Mouse (Mus musculus) midbrain, embryonic 11.5 days (tissue): ENCODE data around the gene Iqschfp. TPM values are rescaled to one million over a fixed set of nuclear protein-coding genes. Genes with fewer than 3 reads are reported as not detected.

Experiments
- ATAC-seq: fragments of 200-750 bp; cut with Nextera tagmentation; 2 replicates; pipeline ENCODE4 v1.8.0; 2017; ENCODE audit warnings: moderate TSS enrichment, moderate library complexity; ENCODE audit not compliant: low FRiP score
- DNase-seq: peaks from one replicate; pipeline ENCODE4 v3.0.0; 2015; ENCODE audit warnings: low spot score; ENCODE audit errors: missing footprints
- H3K27ac ChIP-seq: fragments of 300-500 bp; sonication (generic); 2 replicates; pipeline ENCODE4 v1.5.1; 2014; ENCODE audit warnings: low read depth, low read length
- H3K27me3 ChIP-seq: fragments of 300-500 bp; sonication (generic); 2 replicates; pipeline ENCODE4 v1.6.1; 2014; ENCODE audit warnings: mild to moderate bottlenecking, low read length, moderate library complexity, mixed read lengths; ENCODE audit not compliant: control insufficient read depth, insufficient read depth
- H3K36me3 ChIP-seq: fragments of 300-500 bp; sonication (generic); 2 replicates; pipeline ENCODE4 v1.6.1; 2014; ENCODE audit warnings: mild to moderate bottlenecking, low read length, moderate library complexity, mixed read lengths; ENCODE audit not compliant: control insufficient read depth, insufficient read depth
- H3K4me1 ChIP-seq: fragments of 300-500 bp; sonication (generic); 2 replicates; pipeline ENCODE4 v1.6.1; 2014; ENCODE audit warnings: low read length; ENCODE audit not compliant: control insufficient read depth, insufficient read depth
- H3K4me2 ChIP-seq: fragments of 300-500 bp; sonication (generic); 2 replicates; pipeline ENCODE4 v1.6.1; 2014; ENCODE audit warnings: mild to moderate bottlenecking, moderate library complexity
- H3K4me3 ChIP-seq: fragments of 300-500 bp; sonication (generic); 2 replicates; pipeline ENCODE4 v1.5.1; 2014; ENCODE audit warnings: low read depth, low read length
- H3K9ac ChIP-seq: fragments of 300-500 bp; sonication (generic); 2 replicates; pipeline ENCODE4 v1.6.1; 2014; ENCODE audit warnings: low read length
- H3K9me3 ChIP-seq: fragments of 300-500 bp; sonication (generic); 2 replicates; pipeline ENCODE4 v1.6.1; 2016; ENCODE audit warnings: low read length; ENCODE audit not compliant: control insufficient read depth
- WGBS: fragments of 180-500 bp; shearing (Covaris S2); extraction: QIAGEN DNeasy Blood & Tissue Kit; methylation state at CpG from one replicate; pipeline ENCODE4 v1.1.7; 2014; 5-methylcytosine and 5-hydroxymethylcytosine counted together
- polyA plus RNA-seq: library from polyadenylated mRNA; unstranded; fragments of >200 nt; fragmentation: Nextera tagmentation; extraction: Ambion mirVana; gene quantifications from 2 replicates; pipeline ENCODE4 v1.2.1, GENCODE M21; 2014

Iqschfp gene
- polyA plus RNA-seq, 1 experiment from 2014 or later: 2.6 TPM

- peak overlapping the region; percentile 51; the same call in 1 of the 2 replicates for H3K27ac ChIP-seq
- peaks cover 10% of the 10 kb centered on the region for H3K4me1 ChIP-seq
- no peaks in the 10 kb centered on the region for H3K36me3 ChIP-seq
- H3K9me3 ChIP-seq: no peaks in the 10 kb centered on the region
- peak; percentile 91 for ATAC-seq
- no peaks in the 10 kb centered on the region for H3K27me3 ChIP-seq
- no peak for DNase-seq
- H3K4me2 ChIP-seq: no peak overlapping the region
- H3K4me3 ChIP-seq: no peak overlapping the region
- no peak overlapping the region for H3K9ac ChIP-seq
- whole genome bisulfite sequencing: 28% methylated on average over 4 of the region's 4 CpGs
Measured at GRCm38 (mm10) chr3:68202162-68202902, 310.3 kb downstream of the Iqschfp start.

DNA sequence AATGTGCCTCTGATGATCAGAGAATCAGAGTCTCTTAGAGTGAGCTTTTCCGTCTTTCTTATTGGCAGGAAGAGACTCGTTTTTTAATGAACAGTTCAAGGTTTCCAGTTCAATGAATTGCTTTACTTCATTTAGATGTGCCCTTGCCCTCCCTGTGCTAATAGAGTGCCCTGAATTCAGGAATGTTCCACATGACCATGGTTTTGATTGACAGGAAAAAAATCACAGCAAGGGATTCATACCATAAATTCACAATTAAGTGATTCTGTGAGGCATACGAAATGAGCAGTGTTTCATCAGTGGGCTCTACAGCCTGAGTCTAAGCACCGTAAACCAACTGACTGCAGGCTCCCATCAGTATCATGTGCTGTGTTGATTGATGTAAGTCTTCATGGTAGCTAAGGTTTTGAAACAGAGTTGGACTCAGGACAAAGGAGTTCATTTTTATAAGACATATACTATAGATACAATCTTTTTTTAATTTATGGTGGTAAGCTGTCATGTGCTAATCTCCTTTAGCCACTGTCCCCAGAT is 312.0 kb downstream of the Iqschfp start:
- Histone ChIP-seq H3K4me3 (no peak overlapping the region), H3K4me2 (no peak overlapping the region), H3K27me3 (no peaks in the 10 kb centered on the region), H3K9ac (no peak overlapping the region), H3K27ac (no peak overlapping the region), H3K4me1 (peaks cover 10% of the 10 kb centered on the region), H3K9me3 (no peaks in the 10 kb centered on the region), H3K36me3 (no peaks in the 10 kb centered on the region)
- WGBS: 77% methylated on average over 4 of the region's 4 CpGs
- ATAC-seq: no peak
- peak; percentile 67 for DNase-seq

DNA sequence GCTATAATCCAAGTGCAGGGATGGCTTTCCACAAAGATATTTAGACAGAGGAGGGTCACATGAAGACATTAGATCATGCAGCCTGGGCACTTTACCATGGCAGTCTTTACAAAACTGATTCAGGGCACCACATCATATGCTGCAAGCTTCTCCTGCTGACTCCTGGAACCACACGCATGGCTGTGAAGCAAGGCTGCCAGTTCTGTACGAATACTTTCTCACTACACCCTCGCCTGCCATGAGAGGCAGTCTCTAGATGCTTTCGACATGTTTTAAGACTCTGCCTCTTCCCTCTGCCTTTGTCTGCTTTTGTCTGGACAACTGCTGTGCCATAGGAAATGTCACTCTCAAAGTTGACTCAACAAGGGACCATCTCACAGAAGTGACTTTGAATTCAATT is 318.4 kb downstream of the Iqschfp start:
- ATAC-seq: no peak
- Histone ChIP-seq H3K27ac (no peak overlapping the region), H3K4me2 (no peak overlapping the region), H3K27me3 (no peaks in the 10 kb centered on the region), H3K9ac (no peak overlapping the region), H3K9me3 (no peaks in the 10 kb centered on the region), H3K4me3 (no peak overlapping the region), H3K4me1 (no peaks in the 10 kb centered on the region), H3K36me3 (no peaks in the 10 kb centered on the region)
- WGBS: 82% methylated on average over 4 of the region's 4 CpGs
- DNase-seq: peak; percentile 14

DNA sequence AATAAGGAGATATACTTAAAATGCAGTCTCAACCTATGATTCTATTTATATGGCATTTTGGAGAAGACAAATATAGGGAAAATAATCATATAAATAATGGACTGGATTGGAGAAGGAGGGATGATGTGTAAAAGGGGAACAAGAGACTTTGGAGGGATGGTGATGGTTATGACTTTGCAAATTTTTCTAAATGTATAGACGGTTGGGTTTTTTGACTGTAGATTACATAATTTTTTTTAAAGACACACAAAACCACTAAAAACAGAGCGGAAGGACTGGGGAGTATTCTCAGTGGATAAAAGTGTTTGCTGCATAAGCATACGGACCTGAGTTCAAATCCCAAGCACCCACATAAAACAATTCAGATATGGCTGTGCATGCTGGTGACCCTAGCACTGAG is 329.4 kb downstream of the Iqschfp start:
- Histone ChIP-seq H3K4me3 (no peak overlapping the region), H3K27me3 (no peaks in the 10 kb centered on the region), H3K4me2 (no peak overlapping the region), H3K9me3 (no peaks in the 10 kb centered on the region), H3K9ac (no peak overlapping the region), H3K27ac (no peak overlapping the region), H3K36me3 (no peaks in the 10 kb centered on the region), H3K4me1 (no peaks in the 10 kb centered on the region)
- 98% methylated on average over 3 of the region's 3 CpGs for WGBS
- no peak for DNase-seq
- ATAC-seq: no peak

DNA sequence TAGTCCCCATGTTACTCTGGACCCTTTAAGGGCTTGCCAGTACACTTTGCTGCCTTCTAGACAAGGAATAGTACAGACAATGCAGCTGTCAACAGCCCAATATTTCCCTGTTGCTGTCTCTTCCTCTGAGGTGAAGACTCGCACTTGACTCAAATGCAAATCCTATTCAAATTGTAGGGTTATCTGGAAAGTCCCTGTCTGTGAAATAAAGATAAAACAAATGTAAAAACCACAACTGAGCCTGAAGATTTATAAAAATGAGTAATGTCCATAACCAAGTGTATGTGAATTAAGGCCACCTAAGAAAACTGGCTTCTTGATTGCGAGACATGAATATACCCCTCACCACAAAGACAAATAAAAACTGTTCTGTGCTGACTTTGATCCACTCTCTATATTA is 347.9 kb downstream of the Iqschfp start:
- Histone ChIP-seq H3K4me3 (no peak overlapping the region), H3K4me1 (no peaks in the 10 kb centered on the region), H3K4me2 (no peak overlapping the region), H3K9ac (no peak overlapping the region), H3K27me3 (no peaks in the 10 kb centered on the region), H3K9me3 (no peaks in the 10 kb centered on the region), H3K27ac (no peak overlapping the region), H3K36me3 (no peaks in the 10 kb centered on the region)
- DNase-seq (no peak), ATAC-seq (no peak)
- 88% methylated on average over 2 of the region's 2 CpGs for WGBS

DNA sequence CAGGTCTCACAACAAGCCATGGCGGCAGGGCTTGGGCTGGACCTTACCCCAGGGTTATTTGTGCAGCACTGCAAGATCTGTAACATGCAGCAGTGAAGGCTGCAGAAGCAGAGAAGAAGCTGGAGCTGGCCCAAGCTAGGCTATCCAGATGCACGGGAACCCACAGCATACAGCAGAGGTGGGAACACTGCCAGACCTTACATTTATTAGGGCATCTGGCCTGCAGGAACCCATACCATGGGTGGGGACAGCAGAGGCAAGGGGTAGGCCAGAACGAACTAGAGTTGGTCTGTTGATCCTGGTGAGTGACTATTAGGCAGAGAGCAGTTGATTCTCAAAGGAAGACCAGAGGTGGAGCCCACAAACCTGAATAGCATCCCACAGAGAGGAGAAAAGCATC is 351.2 kb downstream of the Iqschfp start:
- no peak overlapping the region for H3K27ac ChIP-seq
- WGBS: 70% methylated on average over 3 of the region's 3 CpGs
- no peaks in the 10 kb centered on the region for H3K9me3 ChIP-seq
- no peaks in the 10 kb centered on the region for H3K4me1 ChIP-seq
- ATAC-seq (no peak), DNase-seq (no peak)
- H3K9ac ChIP-seq: no peak overlapping the region
- H3K4me3 ChIP-seq: no peak overlapping the region
- H3K27me3 ChIP-seq: no peaks in the 10 kb centered on the region
- H3K4me2 ChIP-seq: no peak overlapping the region
- H3K36me3 ChIP-seq: no peaks in the 10 kb centered on the region

DNA sequence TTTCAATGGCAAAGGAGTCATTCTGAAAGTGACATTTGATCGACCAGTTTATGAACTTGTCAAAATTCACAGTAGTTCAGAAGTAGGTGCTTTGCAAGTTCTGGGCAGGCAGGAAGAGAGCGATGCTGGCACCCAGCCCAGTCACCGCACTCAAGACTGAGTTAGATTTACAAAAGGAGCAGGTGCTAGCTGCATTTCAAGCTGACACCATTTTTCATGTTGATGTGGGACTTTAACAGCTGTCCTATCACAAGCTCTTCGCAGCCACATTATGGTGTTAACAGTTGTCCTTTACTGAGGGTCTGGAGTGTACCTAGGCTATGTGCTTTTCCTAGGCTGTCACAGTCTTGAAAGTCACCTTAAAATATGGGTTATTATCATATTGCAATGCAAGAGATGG is 354.1 kb downstream of the Iqschfp start:
- ATAC-seq (no peak), DNase-seq (no peak)
- no peaks in the 10 kb centered on the region for H3K36me3 ChIP-seq
- H3K27ac ChIP-seq: no peak overlapping the region
- H3K4me3 ChIP-seq: no peak overlapping the region
- no peaks in the 10 kb centered on the region for H3K4me1 ChIP-seq
- no peak overlapping the region for H3K9ac ChIP-seq
- H3K27me3 ChIP-seq: no peaks in the 10 kb centered on the region
- H3K9me3 ChIP-seq: no peaks in the 10 kb centered on the region
- WGBS: 96% methylated on average over 4 of the region's 4 CpGs
- no peak overlapping the region for H3K4me2 ChIP-seq

DNA sequence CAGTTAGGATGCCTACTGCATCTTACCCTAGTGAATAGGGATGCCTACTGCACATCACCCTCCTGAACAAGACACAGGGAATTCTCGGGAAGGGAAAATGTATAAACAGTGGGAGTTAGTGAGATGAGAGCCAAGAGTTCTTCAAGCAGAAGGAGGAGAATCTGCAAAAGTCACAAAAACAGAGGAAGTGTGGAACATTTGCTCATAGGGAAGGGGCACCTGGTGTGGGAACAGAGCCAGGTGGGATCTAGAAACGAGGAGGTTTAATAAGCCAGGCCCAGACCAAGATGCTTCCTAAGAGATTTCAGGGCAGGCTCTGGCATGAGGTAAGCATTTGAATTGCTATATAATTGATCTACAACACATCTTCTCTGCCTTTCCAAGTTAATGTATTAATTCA is 358.6 kb downstream of the Iqschfp start:
- no peak for DNase-seq
- Histone ChIP-seq H3K4me2 (no peak overlapping the region), H3K4me1 (no peaks in the 10 kb centered on the region), H3K9me3 (no peaks in the 10 kb centered on the region), H3K4me3 (no peak overlapping the region), H3K27ac (no peak overlapping the region), H3K9ac (no peak overlapping the region), H3K36me3 (no peaks in the 10 kb centered on the region), H3K27me3 (no peaks in the 10 kb centered on the region)
- 91% methylated on average over 2 of the region's 2 CpGs for WGBS
- ATAC-seq: no peak

GRCm38 (mm10) chr3:68252335-68252734 is 360.3 kb downstream of the Iqschfp start:
- ATAC-seq: peak; percentile 33; the same call in 1 of the 2 replicates
- 66% methylated on average over 1 of the region's 1 CpGs for WGBS
- no peak overlapping the region for H3K4me3 ChIP-seq

More at GRCm38 (mm10) chr3:68252335-68252734, 360.3 kb downstream of the Iqschfp start:
- no peak overlapping the region for H3K4me2 ChIP-seq
- DNase-seq: no peak
- H3K4me1 ChIP-seq: no peaks in the 10 kb centered on the region
- H3K9me3 ChIP-seq: no peaks in the 10 kb centered on the region
- no peak overlapping the region for H3K27ac ChIP-seq
- H3K27me3 ChIP-seq: no peaks in the 10 kb centered on the region
- H3K9ac ChIP-seq: no peak overlapping the region
- H3K36me3 ChIP-seq: no peaks in the 10 kb centered on the region
